Mouse (Mus musculus) hindbrain, embryonic 16.5 days (tissue): ENCODE measurements at regions not wholly inside any gene's neighbourhood (a gene's known extent, or its start where the extent isn't known, plus 50 kb on each side); places are given as distances from the start of the nearest gene placed in this dataset.

ENCODE experiments used
- ATAC-seq: fragments of 200-750 bp; cut with Nextera tagmentation; 2 replicates; pipeline ENCODE4 v1.8.0; 2017; ENCODE audit warnings: moderate TSS enrichment, moderate library complexity
- H3K27ac ChIP-seq: fragments of 300-500 bp; sonication (generic); 2 replicates; pipeline ENCODE4 v1.5.1; 2014; ENCODE audit warnings: low read depth, mild to moderate bottlenecking, control low read depth, low read length, moderate library complexity
- H3K27me3 ChIP-seq: fragments of 300-500 bp; sonication (generic); replicated peaks from 2 replicates; pipeline ENCODE4 v1.6.1; 2014; ENCODE audit warnings: low read length; ENCODE audit not compliant: control insufficient read depth, insufficient read depth
- H3K36me3 ChIP-seq: fragments of 300-500 bp; sonication (generic); 2 replicates; pipeline ENCODE4 v1.6.1; 2014; ENCODE audit warnings: mild to moderate bottlenecking, low read length, moderate library complexity, mixed read lengths; ENCODE audit not compliant: control insufficient read depth, insufficient read depth
- H3K4me1 ChIP-seq: fragments of 300-500 bp; sonication (generic); 2 replicates; pipeline ENCODE4 v1.6.1; 2014; ENCODE audit warnings: low read depth, low read length; ENCODE audit not compliant: control insufficient read depth, insufficient read depth
- H3K4me2 ChIP-seq: fragments of 300-500 bp; sonication (generic); 2 replicates; pipeline ENCODE4 v1.6.1; 2014; ENCODE audit warnings: mild to moderate bottlenecking, low read length, control low read depth, moderate library complexity
- H3K4me3 ChIP-seq: fragments of 300-500 bp; sonication (generic); 2 replicates; pipeline ENCODE4 v1.5.1; 2014; ENCODE audit warnings: mild to moderate bottlenecking, low read length, control low read depth, moderate library complexity
- H3K9ac ChIP-seq: fragments of 300-500 bp; sonication (generic); 2 replicates; pipeline ENCODE4 v1.6.1; 2014; ENCODE audit warnings: low read depth, mild to moderate bottlenecking, control low read depth, low read length, moderate library complexity
- H3K9me3 ChIP-seq: fragments of 300-500 bp; sonication (generic); 2 replicates; pipeline ENCODE4 v1.6.1; 2014; ENCODE audit warnings: mild to moderate bottlenecking, low read length, moderate library complexity; ENCODE audit not compliant: control insufficient read depth
- WGBS: fragments of 180-500 bp; shearing (Covaris S2); extraction: QIAGEN DNeasy Blood & Tissue Kit; methylation state at CpG from one replicate; pipeline ENCODE4 v1.1.7; 2014; 5-methylcytosine and 5-hydroxymethylcytosine counted together

DNA sequence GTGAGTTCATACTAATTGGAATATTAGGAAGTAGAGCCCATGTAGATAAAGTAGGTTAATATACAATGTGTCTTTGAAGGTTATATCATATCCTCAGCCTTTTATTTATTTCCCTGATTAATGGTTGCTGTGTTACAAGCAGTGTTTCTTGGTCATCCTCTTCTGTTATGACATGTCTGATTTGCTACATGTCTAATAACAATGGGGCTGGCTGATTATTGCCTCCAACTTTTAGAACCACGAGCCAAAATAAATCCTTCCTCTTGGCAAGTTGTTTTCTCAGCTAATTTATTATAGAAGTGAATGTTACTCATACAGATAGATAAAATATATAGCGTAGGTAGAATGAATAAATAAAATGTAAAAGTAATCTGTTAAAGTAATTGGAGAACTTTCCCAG is 124.8 kb upstream of the Rgmb start:
- Histone ChIP-seq H3K4me3 (no peak overlapping the region), H3K27me3 (no peaks in the 10 kb centered on the region), H3K9ac (no peak overlapping the region), H3K36me3 (no peaks in the 10 kb centered on the region), H3K4me2 (no peak overlapping the region), H3K27ac (no peak overlapping the region), H3K4me1 (no peaks in the 10 kb centered on the region), H3K9me3 (no peaks in the 10 kb centered on the region)
- ATAC-seq: no peak
- WGBS: 81% methylated on average over 2 of the region's 2 CpGs

DNA sequence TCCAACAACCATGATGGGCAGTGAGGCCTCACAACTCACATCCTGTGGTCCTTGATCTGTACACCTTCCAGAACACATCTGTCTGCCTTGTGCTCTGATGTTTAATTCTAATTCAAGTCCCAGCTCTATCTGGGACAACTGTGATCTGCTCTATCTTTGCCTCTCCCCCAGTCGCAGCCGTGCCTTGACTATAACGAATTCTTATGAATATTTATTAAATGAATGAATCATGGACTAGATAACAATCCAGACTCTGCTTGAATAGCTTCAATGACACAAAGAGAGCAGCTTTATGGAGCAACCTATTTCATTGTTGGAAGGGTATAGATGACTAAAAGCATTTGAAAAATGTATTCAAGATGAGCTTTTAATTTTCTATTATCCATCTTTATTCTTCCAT is 120.8 kb upstream of the Rgmb start:
- 29% methylated on average over 3 of the region's 3 CpGs for WGBS
- H3K36me3 ChIP-seq: no peaks in the 10 kb centered on the region
- no peaks in the 10 kb centered on the region for H3K27me3 ChIP-seq
- H3K9me3 ChIP-seq: no peaks in the 10 kb centered on the region
- H3K4me2 ChIP-seq: no peak overlapping the region
- no peak for ATAC-seq
- H3K4me3 ChIP-seq: no peak overlapping the region
- H3K27ac ChIP-seq: no peak overlapping the region
- H3K4me1 ChIP-seq: no peaks in the 10 kb centered on the region
- no peak overlapping the region for H3K9ac ChIP-seq

DNA sequence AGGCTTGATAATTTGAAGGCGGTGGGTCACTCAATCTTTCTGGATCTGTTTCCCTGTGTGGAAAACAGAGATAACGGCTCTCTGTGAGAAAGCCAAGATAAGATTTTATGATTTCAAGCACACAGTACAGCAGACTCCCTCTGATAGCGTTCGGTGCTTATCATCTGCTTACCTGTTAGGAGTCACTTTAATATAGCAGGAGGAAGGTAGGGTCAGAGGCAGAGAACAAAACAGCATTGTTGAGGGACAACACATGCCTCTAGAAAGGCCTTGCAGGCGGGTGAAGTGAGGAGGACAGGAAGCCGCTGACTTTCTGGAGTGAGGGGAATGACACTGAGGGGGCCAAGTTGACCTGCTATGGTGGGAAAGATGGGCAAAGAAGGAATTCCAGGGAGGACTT is 118.9 kb upstream of the Rgmb start:
- no peak for ATAC-seq
- no peaks in the 10 kb centered on the region for H3K36me3 ChIP-seq
- WGBS: 76% methylated on average over 6 of the region's 6 CpGs
- H3K4me3 ChIP-seq: no peak overlapping the region
- no peak overlapping the region for H3K9ac ChIP-seq
- no peak overlapping the region for H3K27ac ChIP-seq
- no peak overlapping the region for H3K4me2 ChIP-seq
- no peaks in the 10 kb centered on the region for H3K27me3 ChIP-seq
- H3K4me1 ChIP-seq: no peaks in the 10 kb centered on the region
- no peaks in the 10 kb centered on the region for H3K9me3 ChIP-seq

DNA sequence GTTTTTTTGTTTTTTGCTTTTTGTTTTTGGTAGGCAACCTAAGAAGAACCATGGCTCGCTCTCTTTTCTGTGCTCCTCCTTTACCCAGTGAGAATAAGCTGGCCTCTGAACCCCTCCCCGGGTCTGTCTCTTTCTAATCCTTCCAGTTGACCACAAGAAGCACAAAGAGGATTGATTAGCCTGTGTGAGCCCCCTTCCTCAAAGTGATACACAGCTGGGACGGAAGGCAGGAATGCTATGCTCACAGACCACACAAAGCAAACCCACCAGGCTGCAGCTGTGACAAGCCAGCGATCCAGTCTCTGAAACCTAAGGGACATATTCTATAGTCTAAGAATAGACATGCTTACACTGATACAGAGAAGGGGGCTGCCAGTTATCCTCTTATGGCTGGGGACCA is 111.5 kb upstream of the Rgmb start:
- Histone ChIP-seq H3K4me1 (no peaks in the 10 kb centered on the region), H3K4me3 (no peak overlapping the region), H3K36me3 (no peaks in the 10 kb centered on the region), H3K27ac (no peak overlapping the region), H3K4me2 (no peak overlapping the region), H3K9me3 (no peaks in the 10 kb centered on the region), H3K27me3 (no peaks in the 10 kb centered on the region), H3K9ac (no peak overlapping the region)
- ATAC-seq: no peak
- WGBS: 21% methylated on average over 4 of the region's 4 CpGs

DNA sequence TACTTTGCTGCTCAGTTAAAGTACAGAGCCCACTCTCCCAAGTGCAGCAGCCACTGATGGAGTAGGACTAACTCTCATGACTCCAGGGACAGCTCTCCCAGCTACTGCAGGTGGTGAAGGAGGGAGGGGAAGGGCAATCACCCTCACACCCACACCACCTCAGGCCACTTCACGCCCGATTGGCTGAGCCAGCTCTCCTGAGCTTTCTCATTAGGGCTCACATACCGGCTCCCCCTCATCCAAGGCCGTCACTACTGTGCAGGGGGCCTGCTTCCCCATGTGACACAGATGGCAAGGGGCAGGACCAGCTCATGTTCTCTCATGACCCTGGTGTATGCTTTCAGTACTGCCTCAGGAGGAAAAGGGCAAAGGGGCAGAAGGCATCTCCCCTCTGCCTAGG is 87.8 kb upstream of the Rgmb start:
- Histone ChIP-seq H3K4me1 (no peaks in the 10 kb centered on the region), H3K9ac (no peak overlapping the region), H3K27me3 (no peaks in the 10 kb centered on the region), H3K4me2 (no peak overlapping the region), H3K27ac (no peak overlapping the region), H3K4me3 (no peak overlapping the region), H3K36me3 (no peaks in the 10 kb centered on the region), H3K9me3 (no peaks in the 10 kb centered on the region)
- no peak for ATAC-seq
- 53% methylated on average over 4 of the region's 4 CpGs for WGBS

DNA sequence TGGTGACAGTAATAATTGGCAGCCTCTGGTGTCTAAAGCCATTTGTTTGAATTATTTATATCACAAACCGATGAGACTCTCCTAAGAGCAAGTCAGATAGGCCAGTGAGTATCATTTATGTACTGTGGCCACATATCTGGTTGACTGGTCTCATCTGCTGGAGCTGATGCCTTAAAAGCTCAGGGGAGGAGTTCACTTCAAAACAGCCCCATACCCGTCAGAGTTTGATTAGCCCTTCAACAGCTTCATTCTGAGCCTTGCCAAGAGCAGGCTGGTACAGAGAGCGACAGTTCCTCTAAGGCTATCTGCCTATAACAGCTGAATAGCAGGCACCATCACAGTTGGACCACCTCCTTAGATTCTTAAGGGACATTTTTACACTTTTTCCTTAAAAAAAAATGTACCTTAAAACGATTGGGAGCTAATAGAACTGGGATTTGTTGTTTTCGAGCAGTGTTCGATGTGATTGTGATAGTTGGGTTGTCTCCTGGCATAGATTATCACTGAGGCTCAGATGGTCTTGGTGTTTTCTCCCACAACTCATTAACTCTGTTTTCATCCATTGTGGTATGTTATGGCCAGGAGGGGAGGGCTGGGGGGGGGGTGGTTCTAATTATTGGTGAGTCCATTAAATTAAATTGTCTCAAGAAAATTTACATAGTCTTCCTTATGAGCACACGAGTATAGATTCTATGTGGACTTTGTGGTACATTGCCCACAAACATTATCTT is 68.0 kb upstream of the Rgmb start:
- H3K9me3 ChIP-seq: no peaks in the 10 kb centered on the region
- H3K4me3 ChIP-seq: no peak overlapping the region
- 0 out of 2 replicates have a peak, but pooled peaks have one; percentile 48 for ATAC-seq
- H3K27ac ChIP-seq: no peak overlapping the region
- H3K9ac ChIP-seq: no peak overlapping the region
- 42% methylated on average over 7 of the region's 7 CpGs for WGBS
- no peaks in the 10 kb centered on the region for H3K27me3 ChIP-seq
- no peaks in the 10 kb centered on the region for H3K36me3 ChIP-seq
- no peak overlapping the region for H3K4me2 ChIP-seq
- H3K4me1 ChIP-seq: no peaks in the 10 kb centered on the region

DNA sequence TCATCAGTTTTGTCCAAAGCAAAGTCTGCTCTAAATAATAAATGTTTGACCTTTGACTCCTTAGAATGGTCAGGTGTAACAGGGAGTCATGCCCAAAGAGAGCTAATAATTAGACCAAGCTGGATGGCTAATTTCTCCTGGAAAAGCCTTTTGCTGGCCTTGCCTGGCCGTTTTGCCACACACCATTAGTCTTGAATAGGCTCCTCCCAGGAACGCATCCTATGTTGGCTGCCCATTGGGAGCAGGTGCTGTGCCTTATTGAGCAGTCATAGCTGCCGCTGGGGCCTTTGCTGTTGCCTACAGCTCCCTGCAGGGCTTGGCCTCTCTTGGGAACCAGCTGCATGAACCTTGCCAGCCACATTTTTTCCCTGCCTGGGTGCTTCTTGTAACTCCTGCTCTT is 65.1 kb upstream of the Rgmb start:
- Histone ChIP-seq H3K4me2 (no peak overlapping the region), H3K9me3 (no peaks in the 10 kb centered on the region), H3K4me1 (no peaks in the 10 kb centered on the region), H3K4me3 (no peak overlapping the region), H3K27me3 (no peaks in the 10 kb centered on the region), H3K27ac (no peak overlapping the region), H3K9ac (no peak overlapping the region), H3K36me3 (no peaks in the 10 kb centered on the region)
- WGBS: 18% methylated on average over 3 of the region's 3 CpGs
- 0 out of 2 replicates have a peak, but pooled peaks have one; percentile 52 for ATAC-seq

DNA sequence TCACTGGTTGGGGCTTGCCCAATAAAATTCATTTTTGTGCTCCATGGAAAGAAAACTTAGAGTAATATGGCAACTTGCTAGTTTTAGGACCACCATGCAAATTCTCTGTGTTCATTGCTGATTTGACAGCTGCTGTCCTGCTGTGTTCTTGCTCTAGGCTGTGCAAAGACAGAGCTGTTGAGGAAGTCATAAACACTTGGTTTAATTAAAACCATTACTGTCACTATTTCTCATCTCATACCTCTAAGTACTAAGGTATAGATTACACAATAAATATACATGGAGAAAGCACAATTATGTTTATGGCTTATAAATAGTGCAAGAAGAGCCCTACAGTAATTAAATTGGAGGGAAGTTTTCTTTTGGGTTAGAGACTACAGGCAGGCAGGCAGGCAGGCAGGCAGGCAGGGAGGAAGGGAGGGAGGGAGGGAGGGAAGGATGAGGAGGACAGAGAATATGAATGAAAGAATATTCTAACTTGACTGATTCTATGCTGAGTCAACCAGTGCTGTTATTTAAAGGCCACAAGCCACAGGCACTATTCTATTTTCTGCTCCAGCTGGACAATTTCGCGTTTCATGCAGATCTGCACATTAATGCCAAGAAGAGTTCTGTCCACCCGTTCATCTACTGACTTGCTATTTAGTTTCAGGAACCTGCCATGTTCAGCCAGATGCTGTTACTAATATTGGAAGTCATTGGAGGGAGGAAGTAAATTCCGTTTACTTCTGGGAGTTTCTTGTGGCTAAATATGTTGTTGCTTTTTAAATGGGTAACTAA is 61.2 kb upstream of the Rgmb start:
- Histone ChIP-seq H3K4me3 (no peak overlapping the region), H3K9me3 (no peaks in the 10 kb centered on the region), H3K27me3 (no peaks in the 10 kb centered on the region), H3K4me1 (no peaks in the 10 kb centered on the region), H3K9ac (no peak overlapping the region), H3K36me3 (no peaks in the 10 kb centered on the region), H3K27ac (no peak overlapping the region), H3K4me2 (no peak overlapping the region)
- 40% methylated on average over 4 of the region's 4 CpGs for WGBS
- no peak for ATAC-seq

DNA sequence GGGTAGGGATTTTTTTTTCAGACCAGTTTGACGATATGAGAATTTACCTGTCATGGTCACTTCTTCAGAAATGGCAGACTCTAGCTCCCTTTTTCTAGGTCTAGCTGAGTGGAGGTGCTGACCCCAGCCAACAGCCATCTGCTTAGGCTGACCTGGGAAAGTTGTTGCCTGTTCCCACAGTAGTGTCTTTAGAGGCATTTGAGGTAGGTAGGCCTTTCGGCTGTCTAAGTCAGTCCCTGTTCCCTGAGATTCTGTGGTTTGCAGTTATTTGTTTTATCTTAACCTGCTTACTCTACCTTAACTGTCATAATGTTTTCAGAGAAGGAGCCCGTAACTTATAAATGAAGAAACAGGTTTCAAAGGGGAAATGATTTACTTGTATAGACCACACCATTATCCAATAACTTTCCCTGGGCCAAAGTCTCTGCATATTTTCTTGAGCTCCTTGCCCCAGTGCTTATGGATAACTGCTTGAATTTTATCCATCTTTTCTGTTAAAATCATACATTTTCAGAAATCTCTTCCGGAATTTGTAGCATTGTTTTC is 59.8 kb upstream of the Rgmb start:
- no peak overlapping the region for H3K9ac ChIP-seq

More for the DNA sequence above, 59.8 kb upstream of the Rgmb start:
- H3K4me3 ChIP-seq: no peak overlapping the region
- no peaks in the 10 kb centered on the region for H3K27me3 ChIP-seq
- no peak for ATAC-seq
- no peaks in the 10 kb centered on the region for H3K4me1 ChIP-seq
- H3K4me2 ChIP-seq: no peak overlapping the region
- H3K36me3 ChIP-seq: no peaks in the 10 kb centered on the region
- H3K9me3 ChIP-seq: no peaks in the 10 kb centered on the region
- WGBS: 95% methylated on average over 4 of the region's 4 CpGs
- H3K27ac ChIP-seq: no peak overlapping the region
